Mouse (Mus musculus) forebrain, embryonic 13.5 days (tissue): ENCODE measurements around the gene Tmem150b. TPM values are rescaled to one million over a fixed set of nuclear protein-coding genes. Genes with fewer than 3 reads are reported as not detected.

ENCODE experiments used
- ATAC-seq: fragments of 200-750 bp; cut with Nextera tagmentation; 2 replicates; pipeline ENCODE4 v1.8.0; 2017
- H3K27ac ChIP-seq: fragments of 300-500 bp; sonication (generic); 2 replicates; pipeline ENCODE4 v1.5.1; 2015; ENCODE audit warnings: inconsistent platforms, mild to moderate bottlenecking, moderate library complexity
- H3K27me3 ChIP-seq: fragments of 300-500 bp; sonication (generic); 2 replicates; pipeline ENCODE4 v1.6.1; 2015; ENCODE audit warnings: mild to moderate bottlenecking, inconsistent platforms
- H3K36me3 ChIP-seq: fragments of 300-500 bp; sonication (generic); 2 replicates; pipeline ENCODE4 v1.6.1; 2015; ENCODE audit warnings: mild to moderate bottlenecking, inconsistent platforms; ENCODE audit not compliant: poor library complexity, severe bottlenecking
- H3K4me1 ChIP-seq: fragments of 300-500 bp; sonication (generic); 2 replicates; pipeline ENCODE4 v1.6.1; 2015; ENCODE audit warnings: inconsistent platforms
- H3K4me2 ChIP-seq: fragments of 300-500 bp; sonication (generic); 2 replicates; pipeline ENCODE4 v1.6.1; 2015; ENCODE audit warnings: inconsistent platforms, mild to moderate bottlenecking, moderate library complexity
- H3K4me3 ChIP-seq: fragments of 300-500 bp; sonication (generic); 2 replicates; pipeline ENCODE4 v1.5.1; 2015; ENCODE audit warnings: mild to moderate bottlenecking, inconsistent platforms
- H3K9ac ChIP-seq: fragments of 300-500 bp; sonication (generic); 2 replicates; pipeline ENCODE4 v1.6.1; 2015; ENCODE audit warnings: mild to moderate bottlenecking, inconsistent platforms
- H3K9me3 ChIP-seq: fragments of 300-500 bp; sonication (generic); replicated peaks from 2 replicates; pipeline ENCODE4 v1.6.1; 2016; ENCODE audit warnings: inconsistent platforms
- WGBS: fragments of 180-500 bp; shearing (Covaris S2); methylation state at CpG from one replicate; pipeline ENCODE4 v1.1.7; 2015; 5-methylcytosine and 5-hydroxymethylcytosine counted together
- polyA plus RNA-seq: library from polyadenylated mRNA; unstranded; fragments of >200 nt; fragmentation: Nextera tagmentation; extraction: Ambion mirVana; gene quantifications from 2 replicates; pipeline ENCODE4 v1.2.1, GENCODE M21; 2015

The Tmem150b gene
- polyA plus RNA-seq, 1 experiment from 2014 or later = 0.27 TPM

DNA sequence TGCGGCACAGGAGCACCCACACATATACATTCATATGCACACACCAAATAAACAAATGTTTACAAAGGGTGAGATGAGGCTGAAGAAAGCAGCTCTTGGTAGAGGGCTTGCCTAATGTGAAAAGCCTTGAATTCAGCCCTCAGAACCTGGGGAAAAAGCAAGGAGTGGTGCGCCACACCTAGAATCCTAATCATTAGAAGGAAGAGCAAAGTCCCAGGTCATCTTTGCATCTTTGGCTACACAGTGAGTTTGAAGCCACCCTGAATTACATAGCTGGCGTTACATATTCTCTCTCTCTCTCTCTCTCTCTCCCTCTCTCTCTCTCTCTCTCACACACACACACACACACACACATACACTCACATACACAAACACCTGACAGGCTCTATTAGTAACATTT, 5.8 kb downstream of the Tmem150b start:
- H3K4me2 ChIP-seq = no peak overlapping the region
- H3K9ac ChIP-seq = no peak overlapping the region
- H3K9me3 ChIP-seq = no peaks in the 10 kb centered on the region
- no peak overlapping the region for H3K4me3 ChIP-seq
- no peak overlapping the region for H3K27ac ChIP-seq
- ATAC-seq = no peak
- peaks cover 34% of the 10 kb centered on the region for H3K36me3 ChIP-seq
- WGBS = 95% methylated on average over 3 of the region's 3 CpGs
- H3K27me3 ChIP-seq = no peaks in the 10 kb centered on the region
- H3K4me1 ChIP-seq = no peaks in the 10 kb centered on the region

DNA sequence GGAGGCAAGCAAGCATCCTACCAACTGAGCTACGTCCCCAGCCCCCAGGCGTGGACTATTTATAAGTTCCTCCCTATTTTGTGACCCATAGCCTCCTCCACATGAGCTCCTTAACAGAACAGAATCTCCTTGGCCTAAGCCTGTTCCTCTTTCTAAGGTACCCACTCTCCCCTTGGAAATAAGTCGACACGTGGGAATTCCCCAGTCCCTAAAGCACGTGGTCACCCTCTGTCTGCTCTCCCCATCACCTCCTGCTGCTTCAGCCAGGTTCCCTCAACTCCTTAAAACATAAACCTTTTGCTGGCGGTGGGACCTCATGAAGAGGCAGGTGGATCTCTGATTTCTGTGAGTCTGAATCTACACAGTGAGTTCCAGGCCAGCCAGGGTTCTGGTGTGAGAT, 8.1 kb downstream of the Tmem150b start:
- Histone ChIP-seq H3K4me2 (no peak overlapping the region), H3K27me3 (no peaks in the 10 kb centered on the region), H3K4me1 (no peaks in the 10 kb centered on the region), H3K27ac (no peak overlapping the region), H3K36me3 (peaks cover 57% of the 10 kb centered on the region), H3K4me3 (no peak overlapping the region), H3K9ac (no peak overlapping the region), H3K9me3 (no peaks in the 10 kb centered on the region)
- ATAC-seq = no peak
- WGBS = 69% methylated on average over 6 of the region's 6 CpGs

GRCm38 (mm10) chr7:4712594-4712993, 12.5 kb downstream of the Tmem150b start:
- Histone ChIP-seq H3K4me1 (no peaks in the 10 kb centered on the region), H3K4me2 (no peak overlapping the region), H3K4me3 (no peak overlapping the region), H3K27me3 (no peaks in the 10 kb centered on the region), H3K9me3 (no peaks in the 10 kb centered on the region), H3K27ac (no peak overlapping the region), H3K36me3 (peaks cover 99% of the 10 kb centered on the region), H3K9ac (no peak overlapping the region)
- WGBS = 87% methylated on average over 3 of the region's 3 CpGs
- no peak for ATAC-seq

- Histone ChIP-seq H3K36me3 (peaks cover 95% of the 10 kb centered on the region), H3K27ac (no peak overlapping the region), H3K4me2 (no peak overlapping the region), H3K27me3 (no peaks in the 10 kb centered on the region), H3K9ac (no peak overlapping the region), H3K4me3 (no peak overlapping the region), H3K4me1 (peaks cover 10% of the 10 kb centered on the region), H3K9me3 (no peaks in the 10 kb centered on the region)
- no peak for ATAC-seq
- WGBS = 28% methylated on average over 18 of the region's 18 CpGs
These were observed 20.0 kb downstream of the Tmem150b start for GRCm38 (mm10) chr7:4705098-4705497.

DNA sequence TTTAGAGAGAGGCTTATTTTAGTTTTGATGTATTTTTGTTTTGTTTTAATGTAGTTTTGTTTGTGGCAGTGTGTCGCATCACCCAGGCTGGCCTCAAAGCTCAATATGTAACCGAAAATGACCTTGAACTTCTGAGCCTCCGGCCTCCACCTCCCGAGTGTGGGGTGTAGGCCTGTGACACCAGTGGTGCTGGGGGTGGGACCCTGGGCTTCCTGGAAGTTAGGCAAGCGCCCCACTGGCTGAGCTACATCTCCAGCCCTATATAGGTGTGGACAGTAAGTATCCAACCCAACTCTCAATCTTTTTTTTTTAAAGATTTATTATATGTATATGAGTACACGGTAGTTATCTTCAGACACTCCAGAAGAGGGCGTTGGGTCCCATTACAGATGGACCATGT, 21.9 kb downstream of the Tmem150b start:
- H3K4me2 ChIP-seq = no peak overlapping the region
- H3K27ac ChIP-seq = no peak overlapping the region
- no peaks in the 10 kb centered on the region for H3K27me3 ChIP-seq
- no peak for ATAC-seq
- peaks cover 10% of the 10 kb centered on the region for H3K4me1 ChIP-seq
- no peak overlapping the region for H3K4me3 ChIP-seq
- WGBS = 95% methylated on average over 7 of the region's 7 CpGs
- H3K9me3 ChIP-seq = no peaks in the 10 kb centered on the region
- no peak overlapping the region for H3K9ac ChIP-seq
- peaks cover 94% of the 10 kb centered on the region for H3K36me3 ChIP-seq

- H3K9ac ChIP-seq = peak overlapping the region; percentile 26; the same call in 1 of the 2 replicates
- no peak overlapping the region for H3K4me2 ChIP-seq
- no peak overlapping the region for H3K27ac ChIP-seq
- WGBS = 42% methylated on average over 8 of the region's 8 CpGs
- no peaks in the 10 kb centered on the region for H3K27me3 ChIP-seq
- H3K4me1 ChIP-seq = peaks cover 10% of the 10 kb centered on the region
- no peak overlapping the region for H3K4me3 ChIP-seq
- no peaks in the 10 kb centered on the region for H3K9me3 ChIP-seq
- no peak for ATAC-seq
- peaks cover 94% of the 10 kb centered on the region for H3K36me3 ChIP-seq
These were observed 22.7 kb downstream of the Tmem150b start for GRCm38 (mm10) chr7:4702334-4702733.

- WGBS = 87% methylated on average over 6 of the region's 6 CpGs
- Histone ChIP-seq H3K9me3 (no peaks in the 10 kb centered on the region), H3K4me3 (no peak overlapping the region), H3K36me3 (peaks cover 58% of the 10 kb centered on the region), H3K9ac (no peak overlapping the region), H3K27ac (no peak overlapping the region), H3K4me1 (peaks cover 14% of the 10 kb centered on the region), H3K4me2 (no peak overlapping the region), H3K27me3 (no peaks in the 10 kb centered on the region)
- ATAC-seq = no peak
These were observed 32.0 kb downstream of the Tmem150b start for GRCm38 (mm10) chr7:4693004-4693403.

DNA sequence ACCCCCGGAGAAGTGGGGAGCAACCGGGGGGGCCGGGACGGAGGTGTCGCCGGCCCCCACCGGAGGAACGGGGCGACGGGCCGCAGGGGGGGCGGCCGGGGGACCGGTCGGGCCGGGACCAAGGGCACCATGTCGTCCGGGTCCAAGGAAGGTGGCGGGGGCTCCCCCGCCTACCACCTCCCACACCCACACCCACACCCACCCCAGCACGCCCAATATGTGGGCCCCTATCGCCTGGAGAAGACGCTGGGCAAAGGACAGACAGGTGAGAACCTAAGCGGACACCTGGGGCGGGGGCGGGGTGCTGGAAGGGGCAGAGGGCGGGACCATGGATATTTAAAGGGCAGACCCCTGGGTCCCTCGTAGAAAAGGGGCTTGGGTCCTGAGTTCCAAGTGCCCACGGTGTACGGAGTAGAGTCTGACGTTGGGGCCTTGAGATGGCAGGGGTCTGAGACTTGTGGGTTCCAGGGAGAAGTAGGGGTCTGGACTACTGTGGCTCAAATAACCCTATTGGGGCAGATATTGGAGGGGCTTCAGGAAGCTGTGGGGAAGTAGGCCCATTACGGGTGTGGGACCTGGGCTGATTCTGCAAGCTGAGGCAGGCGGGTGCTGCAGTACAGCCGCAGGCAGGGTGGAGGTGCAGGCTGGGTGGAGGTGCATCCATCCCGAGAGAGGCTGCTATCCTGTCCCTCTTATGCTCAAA, 33.9 kb downstream of the Tmem150b start:
- no peaks in the 10 kb centered on the region for H3K9me3 ChIP-seq
- H3K4me2 ChIP-seq = peak overlapping the region; percentile 83
- peak overlapping the region; percentile 94 for H3K27ac ChIP-seq
- H3K27me3 ChIP-seq = no peaks in the 10 kb centered on the region
- 7% methylated on average over 15 of the region's 35 CpGs for WGBS
- H3K9ac ChIP-seq = peak overlapping the region; percentile 100
- H3K36me3 ChIP-seq = peaks cover 39% of the 10 kb centered on the region
- peaks cover 14% of the 10 kb centered on the region for H3K4me1 ChIP-seq
- peak overlapping the region; percentile 93 for H3K4me3 ChIP-seq
- ATAC-seq = peak; percentile 69

- peak within 1 kb of the TSS; percentile 94 for H3K27ac ChIP-seq
- peaks cover 32% of the 10 kb centered on the region for H3K36me3 ChIP-seq
- H3K4me3 ChIP-seq = peak within 1 kb of the TSS; percentile 93
- H3K4me2 ChIP-seq = peak within 1 kb of the TSS; percentile 83
- peaks cover 14% of the 10 kb centered on the region for H3K4me1 ChIP-seq
- peak within 1 kb of the TSS; percentile 100 for H3K9ac ChIP-seq
- 1% methylated on average over 8 of the region's 18 CpGs for WGBS
- H3K27me3 ChIP-seq = no peaks in the 10 kb centered on the region
- ATAC-seq = peak; percentile 92
- H3K9me3 ChIP-seq = no peaks in the 10 kb centered on the region
These were observed 34.7 kb downstream of the Tmem150b start, which contains the start of gene Brsk1 for GRCm38 (mm10) chr7:4690387-4690786. Gene Brsk1, plus strand, starts transcription at chr7:4690604.

- Histone ChIP-seq H3K9me3 (no peaks in the 10 kb centered on the region), H3K4me3 (peak within 1 kb of the TSS; percentile 79), H3K4me2 (peak within 1 kb of the TSS; percentile 92), H3K9ac (peak within 1 kb of the TSS; percentile 68), H3K4me1 (peaks cover 8% of the 10 kb centered on the region), H3K36me3 (peaks cover 26% of the 10 kb centered on the region), H3K27ac (peak within 1 kb of the TSS; percentile 63), H3K27me3 (no peaks in the 10 kb centered on the region)
- peak; percentile 99 for ATAC-seq
- 0% methylated on average over 32 of the region's 32 CpGs for WGBS
These were observed 40.2 kb downstream of the Tmem150b start, which contains the start of gene Hspbp1 for GRCm38 (mm10) chr7:4684632-4685417. Gene Hspbp1, minus strand, starts transcription at chr7:4685068.

DNA sequence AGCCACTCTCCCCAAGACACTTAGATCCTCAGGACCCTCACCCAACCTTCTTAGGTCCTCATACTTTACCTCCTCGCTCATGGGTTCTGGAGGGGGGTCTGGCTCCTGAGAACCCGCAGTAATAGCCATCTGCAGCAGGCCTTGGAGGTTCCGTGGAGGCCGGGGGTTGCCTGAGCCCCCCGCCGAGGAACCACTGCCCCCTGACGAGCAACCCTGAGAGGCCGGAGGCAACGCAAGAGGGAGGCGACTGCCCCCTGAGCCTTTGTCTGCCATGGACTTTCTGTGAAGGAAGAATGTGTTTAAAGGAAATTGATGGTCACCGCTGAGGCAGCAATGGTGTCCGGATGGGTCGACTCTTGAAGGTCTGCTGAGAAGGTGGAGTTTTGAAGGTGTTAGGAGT, 40.8 kb downstream of the Tmem150b start:
- Histone ChIP-seq H3K9ac (peak overlapping the region; percentile 68), H3K36me3 (peaks cover 30% of the 10 kb centered on the region), H3K4me2 (peak overlapping the region; percentile 92), H3K9me3 (no peaks in the 10 kb centered on the region), H3K27me3 (no peaks in the 10 kb centered on the region), H3K4me1 (peaks cover 8% of the 10 kb centered on the region), H3K27ac (peak overlapping the region; percentile 12; the same call in 1 of the 2 replicates), H3K4me3 (peak overlapping the region; percentile 79)
- ATAC-seq = no peak
- under 1% methylated on average over 13 of the region's 13 CpGs for WGBS

DNA sequence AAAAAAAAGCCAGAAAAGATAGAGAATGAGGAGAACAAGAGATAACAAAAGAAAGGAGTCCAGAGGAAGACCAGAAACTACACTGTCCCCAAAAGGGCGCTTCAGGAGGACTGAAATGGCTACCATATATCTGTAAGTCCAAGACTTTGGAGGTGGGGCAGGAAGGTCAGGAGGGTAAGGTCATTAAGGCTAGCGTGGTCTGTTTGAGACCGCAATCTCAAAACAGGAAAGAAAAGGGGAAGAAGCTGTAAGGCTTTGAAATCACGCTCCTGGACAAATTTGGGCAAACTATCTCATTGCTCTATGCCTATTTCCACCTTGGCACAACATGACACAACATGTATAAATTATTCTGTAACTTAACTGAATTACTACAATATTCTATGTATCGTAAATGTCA, 41.7 kb downstream of the Tmem150b start:
- H3K27me3 ChIP-seq = no peaks in the 10 kb centered on the region
- no peak overlapping the region for H3K4me2 ChIP-seq
- H3K9ac ChIP-seq = no peak overlapping the region
- ATAC-seq = no peak
- no peak overlapping the region for H3K27ac ChIP-seq
- peaks cover 36% of the 10 kb centered on the region for H3K36me3 ChIP-seq
- H3K4me3 ChIP-seq = no peak overlapping the region
- H3K9me3 ChIP-seq = no peaks in the 10 kb centered on the region
- H3K4me1 ChIP-seq = peaks cover 8% of the 10 kb centered on the region
- 91% methylated on average over 5 of the region's 5 CpGs for WGBS
